Mouse (Mus musculus) thymus, postnatal 14 days (tissue): ENCODE data around the gene Tpcn1.

Experiments used
- DNase-seq: peaks from one replicate; pipeline ENCODE4 v3.0.0; 2021

Tpcn1 gene

DNA sequence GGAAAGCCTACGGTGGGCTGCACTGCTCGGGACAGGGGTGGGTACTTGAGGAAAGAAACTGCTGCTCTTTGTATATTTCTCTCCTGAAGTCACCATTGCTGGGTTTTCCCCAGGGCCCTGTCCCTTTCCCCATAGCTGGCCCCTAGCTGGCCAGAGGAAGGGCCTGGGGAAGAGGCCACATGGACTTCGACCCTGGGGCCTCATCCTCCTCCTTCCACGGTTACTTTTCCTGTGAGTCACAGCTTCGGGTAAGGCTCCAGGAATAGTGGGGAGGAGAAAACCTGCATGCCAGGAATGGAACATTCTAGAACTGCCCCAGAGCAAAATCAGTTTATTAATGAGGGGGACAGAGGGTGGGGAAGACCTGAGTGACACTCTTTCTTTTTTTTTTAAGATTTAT lies 38.3 kb downstream of the Tpcn1 start:
- DNase-seq, result no peak

DNA sequence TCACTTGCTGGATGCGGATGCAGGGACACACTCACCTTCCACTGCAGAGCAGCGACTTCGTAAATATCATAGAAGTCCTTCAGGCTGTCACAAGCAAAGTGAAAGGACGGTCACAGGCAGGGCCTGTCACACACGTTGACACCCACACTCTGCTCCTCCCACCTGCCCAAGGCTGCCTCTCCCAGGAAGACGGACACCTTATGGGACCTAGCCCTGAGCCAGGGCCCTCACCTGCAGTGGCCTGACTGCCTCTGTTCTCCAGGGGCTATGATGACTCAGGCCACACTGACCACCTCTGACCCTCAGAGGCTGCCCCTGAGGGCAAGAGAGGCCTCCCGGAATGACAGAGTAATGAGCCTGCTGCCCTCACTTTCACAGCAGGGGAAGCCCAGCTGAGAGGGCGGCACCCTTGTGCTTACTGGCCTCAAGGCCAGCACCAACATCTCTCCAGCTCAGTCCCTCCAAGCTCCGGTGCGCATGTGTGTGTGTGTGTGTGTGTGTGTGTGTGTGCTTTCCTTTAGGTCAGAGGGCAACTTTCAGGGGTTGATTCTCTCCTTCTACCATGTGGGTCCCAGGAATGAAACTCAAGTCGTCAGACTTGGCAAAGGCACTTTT lies 40.1 kb downstream of the Tpcn1 start:
- DNase-seq, result no peak

DNA sequence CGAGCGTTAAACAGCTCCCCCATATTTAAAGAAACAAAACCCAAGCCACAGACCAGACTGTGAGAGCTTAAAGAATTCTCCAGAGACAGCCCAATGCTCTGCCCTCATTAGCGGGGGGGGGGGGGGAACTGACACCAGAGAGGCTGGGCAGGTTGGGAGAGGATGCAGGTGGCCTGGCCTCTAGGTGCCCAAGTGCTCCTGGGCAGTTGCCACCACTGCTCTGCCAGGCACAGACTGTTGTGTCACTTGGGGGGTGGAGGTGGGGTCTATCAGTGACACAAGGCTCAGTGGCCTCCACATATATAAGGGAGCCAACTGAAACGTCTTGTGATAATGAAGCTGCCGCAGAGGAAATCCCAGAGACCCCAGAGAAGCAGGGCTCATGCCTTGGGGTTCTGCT lies 51.8 kb downstream of the Tpcn1 start:
- DNase-seq, result no peak

DNA sequence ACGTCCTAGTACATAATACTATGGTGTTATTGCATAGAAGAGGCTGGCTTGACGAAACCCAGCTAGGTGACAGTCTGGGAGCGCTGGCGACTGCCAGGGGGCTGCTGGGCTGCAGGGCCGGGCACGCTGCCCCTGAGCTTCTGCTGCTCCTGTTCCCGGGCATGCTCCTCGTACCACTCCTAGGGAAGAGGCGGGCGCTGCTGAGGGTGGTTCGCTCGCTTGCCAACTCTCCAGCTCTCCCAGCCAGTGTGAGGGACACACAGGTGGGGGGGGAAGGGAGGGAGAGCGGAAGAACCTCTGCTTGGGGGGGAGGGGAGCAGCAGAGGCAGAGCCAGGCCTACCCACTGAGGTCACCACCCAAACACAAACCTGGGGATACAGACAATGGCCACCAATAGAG lies 52.4 kb downstream of the Tpcn1 start:
- no peak for DNase-seq

DNA sequence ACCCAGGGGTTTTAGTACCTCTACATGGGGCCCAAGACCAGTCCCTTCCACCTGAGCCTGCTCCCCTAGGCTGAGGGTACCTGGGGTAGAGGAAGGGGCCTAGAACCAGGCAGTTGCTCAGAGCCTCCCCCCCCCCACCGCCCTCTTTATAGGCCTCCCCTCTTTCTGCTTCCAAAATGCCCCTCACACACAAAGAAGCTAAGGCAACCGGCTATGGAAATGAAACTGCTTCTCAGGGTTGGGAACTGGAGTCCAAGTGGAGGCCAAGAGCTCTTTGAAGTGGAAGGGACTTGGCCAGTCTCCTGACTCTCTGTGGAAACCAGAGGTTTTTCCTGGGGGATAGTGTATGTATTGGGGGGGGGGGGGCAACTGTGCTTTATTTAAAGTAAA lies 53.8 kb downstream of the Tpcn1 start:
- no peak for DNase-seq

DNA sequence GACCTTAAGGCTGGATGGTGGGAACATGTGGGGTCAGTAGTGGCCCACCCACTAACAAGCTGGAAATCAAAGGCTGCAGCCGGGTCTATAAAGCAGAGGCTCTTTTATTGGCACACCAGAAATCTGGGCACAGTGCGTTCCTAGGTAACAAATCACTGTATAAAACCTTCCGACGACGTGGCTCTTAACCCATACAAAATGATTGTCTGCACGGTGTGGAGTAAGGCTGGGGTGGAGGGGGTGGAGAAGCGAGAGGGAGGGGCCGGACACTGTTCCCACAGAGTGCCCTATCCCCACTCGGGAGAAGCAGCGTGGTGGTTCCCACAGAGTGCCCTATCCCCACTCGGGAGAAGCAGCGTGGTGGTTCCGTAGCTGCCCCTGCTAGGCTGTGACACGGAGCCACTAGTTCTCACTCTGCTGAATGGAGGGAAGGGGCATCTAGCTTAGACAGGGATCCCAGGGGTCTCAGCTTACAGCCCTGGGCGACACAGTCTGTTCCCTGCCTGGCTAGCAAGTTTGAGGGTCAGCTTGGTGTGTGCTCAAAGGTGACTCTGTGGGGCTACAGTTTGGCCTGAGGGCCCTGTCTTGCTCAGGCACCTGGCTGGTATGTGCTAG lies 54.3 kb downstream of the Tpcn1 start:
- no peak for DNase-seq

DNA sequence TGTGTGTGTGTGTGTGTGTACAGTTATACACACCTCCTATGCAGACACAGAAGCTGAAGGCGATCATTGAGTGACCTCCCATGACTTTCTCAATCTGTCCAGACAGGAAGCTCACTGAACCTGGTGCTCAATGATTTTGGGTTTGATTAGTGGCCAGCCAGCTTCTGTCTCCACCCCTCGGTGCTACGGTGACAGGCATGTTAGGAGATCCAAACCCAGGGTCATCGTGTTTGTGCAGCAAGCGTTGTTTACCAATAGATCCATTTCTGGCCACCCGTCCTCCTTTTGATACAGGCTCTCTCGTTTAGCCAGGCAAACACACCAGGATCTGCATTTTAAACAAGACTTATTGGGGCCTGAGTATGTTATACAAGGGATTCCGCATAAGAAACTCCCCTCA lies 56.8 kb downstream of the Tpcn1 start:
- DNase-seq, result no peak

DNA sequence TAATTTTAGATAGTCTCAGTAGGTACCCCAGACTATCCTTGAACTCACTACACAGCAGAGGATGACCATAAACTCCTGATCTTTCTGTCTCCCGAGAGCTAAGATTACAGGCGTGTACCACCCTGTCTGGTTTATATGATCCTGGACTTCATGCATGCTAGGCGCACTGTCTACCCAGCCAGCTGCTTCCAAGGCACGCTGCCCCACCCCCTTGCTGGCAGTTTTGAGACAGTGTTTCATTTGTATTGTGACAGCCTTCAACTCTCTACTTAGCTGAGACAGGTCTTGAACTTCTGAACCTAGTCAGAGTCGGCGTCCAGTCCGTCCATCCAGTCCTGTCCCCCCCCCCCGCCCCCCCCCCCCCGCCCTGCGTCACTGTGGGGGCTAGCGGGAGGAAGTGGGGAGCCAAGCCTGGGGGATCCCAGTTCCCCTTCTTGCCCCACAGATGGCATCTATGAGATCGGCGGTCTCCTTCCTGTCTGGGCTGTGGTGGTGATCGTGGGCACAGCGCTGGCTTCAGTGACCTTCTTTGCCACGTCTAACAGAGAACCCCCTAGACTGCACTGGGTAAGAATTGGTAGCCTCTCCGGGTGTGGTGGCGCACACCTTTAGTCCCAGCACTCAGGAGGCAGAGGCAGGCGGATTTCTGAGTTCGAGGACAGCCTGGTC lies 61.0 kb downstream of the Tpcn1 start:
- DNase-seq, result no peak

DNA sequence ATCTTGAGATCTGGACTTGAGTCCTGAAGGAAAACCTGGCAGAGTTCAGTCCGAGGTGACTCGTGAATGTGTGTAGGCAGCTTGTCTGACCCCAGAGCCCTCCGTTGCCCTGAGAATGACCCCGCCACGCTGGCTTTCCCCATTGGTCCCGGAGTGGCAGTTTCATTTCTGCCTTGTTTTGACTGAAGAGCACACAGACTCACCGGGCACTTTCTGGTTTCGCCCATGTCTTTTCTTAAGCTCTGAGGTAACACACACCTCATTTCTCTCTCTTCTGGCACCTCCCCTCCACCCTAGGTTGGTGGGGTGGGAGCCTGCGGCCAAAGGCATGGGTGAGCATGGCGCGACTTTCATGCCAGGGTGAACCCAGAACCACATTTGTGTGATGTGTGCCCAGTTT lies 62.2 kb downstream of the Tpcn1 start:
- DNase-seq, result no peak

DNA sequence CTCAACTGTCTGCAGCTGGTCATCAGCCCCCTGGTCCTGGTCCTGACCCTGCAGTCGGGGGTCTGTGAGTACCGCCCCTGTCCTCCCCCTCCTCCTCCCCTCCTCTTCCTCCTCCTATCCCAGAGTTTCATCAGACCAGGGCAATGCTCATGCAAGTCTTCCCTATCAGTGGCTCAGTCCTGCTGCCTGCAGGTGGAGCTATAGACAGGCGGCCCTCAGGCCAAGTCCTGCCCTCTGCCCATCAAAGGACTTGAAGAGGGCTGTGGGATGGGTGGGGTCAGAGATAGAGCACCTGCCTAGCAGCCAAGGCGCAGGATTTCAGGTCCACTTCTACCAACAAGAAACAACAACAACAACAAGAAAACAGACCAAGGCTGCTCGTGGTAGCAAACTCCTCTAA lies 62.7 kb downstream of the Tpcn1 start:
- DNase-seq, result no peak

DNA sequence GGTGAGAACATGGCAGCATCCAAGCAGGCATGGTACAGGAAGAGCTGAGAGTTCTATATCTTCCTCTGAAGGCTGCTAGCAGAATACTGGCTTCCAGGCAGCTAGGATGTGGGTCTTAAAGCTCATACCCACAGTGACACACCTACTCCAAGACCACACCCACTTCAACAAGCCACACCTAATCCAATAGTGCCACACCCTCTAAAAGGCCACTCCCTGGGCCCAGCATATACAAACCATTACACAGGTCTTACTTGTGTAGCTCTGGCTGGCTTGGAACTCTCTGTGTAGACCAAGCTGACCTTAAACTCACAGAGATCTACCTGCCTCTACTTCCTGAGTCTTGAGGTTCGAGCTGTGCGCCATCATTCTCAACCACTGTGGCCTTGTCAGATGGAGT lies 63.7 kb downstream of the Tpcn1 start:
- no peak for DNase-seq

DNA sequence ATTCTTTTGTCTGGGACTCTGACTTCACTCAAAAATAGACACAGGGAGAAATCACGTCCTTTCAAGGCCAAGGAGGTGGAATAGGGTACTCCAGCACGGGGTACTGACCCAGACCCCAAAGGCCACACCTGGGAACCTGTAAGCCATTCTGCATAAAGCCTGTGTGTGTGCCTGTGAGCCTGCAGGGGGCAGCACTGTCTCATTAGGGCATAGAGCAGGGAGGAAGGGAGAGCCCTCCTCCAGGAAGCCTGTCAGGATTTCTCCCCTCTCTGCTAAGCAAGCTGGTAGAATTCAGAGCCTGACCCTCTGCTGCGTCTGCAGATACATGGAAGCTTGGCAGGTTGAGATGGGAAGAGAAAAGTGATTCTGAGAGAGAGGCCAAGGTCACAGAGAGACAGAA lies 65.8 kb downstream of the Tpcn1 start:
- DNase-seq, result peak; percentile 62

DNA sequence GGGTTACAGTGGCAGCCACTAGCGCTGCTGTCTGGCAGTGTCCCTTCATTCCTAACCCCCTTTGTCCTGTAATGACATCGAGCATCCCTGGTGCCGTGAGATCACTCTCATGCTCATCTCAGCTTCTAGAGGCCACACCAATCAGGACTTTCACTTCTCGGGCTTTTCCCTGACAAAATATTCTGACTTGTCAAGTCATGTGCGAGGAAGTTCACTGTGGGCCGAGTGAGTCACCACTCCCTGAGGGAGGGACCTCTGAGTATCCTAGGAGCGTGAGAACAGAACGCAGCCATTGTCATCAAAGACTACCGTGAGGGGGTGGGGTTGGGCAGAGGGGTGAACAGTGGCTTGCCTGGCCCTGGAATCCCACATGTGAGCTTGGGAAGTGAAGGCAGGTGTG lies 70.9 kb downstream of the Tpcn1 start:
- DNase-seq, result no peak

DNA sequence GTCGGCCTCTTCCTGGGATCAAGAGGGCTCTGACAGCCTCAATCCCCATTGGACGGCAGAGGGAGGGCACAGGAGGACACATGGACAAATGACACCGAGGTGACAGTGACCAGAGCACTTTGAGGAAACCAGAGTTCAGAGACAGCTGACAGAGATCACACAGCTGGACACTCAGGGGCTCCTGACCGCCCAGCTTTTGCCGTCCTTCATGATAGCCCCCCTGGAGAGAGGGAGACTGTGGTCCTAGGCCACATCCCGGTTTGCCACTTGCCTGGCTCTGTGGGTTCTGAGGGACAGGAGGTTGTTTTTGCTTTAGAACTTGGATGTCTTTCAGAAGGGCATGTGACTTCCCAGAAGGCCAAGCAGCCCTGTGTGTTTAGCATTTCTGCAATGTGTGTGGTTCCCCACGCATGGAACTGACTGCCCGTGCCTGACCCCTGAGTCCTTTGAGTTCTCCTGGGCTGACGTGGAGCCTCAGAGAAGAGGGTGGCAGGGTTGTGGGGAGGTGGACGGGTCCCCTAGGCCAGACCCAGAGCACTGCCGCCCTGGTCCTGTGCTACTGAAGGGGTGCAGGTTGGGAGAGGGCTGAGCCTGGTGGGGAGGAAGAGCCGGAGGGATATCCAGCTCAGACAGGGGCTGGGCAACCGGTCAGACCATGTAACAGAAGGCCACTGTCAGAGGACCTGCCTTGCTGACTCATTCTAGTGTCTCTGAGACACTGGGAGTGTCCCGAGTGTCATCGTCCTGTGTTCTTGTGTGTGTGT lies 72.1 kb downstream of the Tpcn1 start:
- DNase-seq, result no peak

DNA sequence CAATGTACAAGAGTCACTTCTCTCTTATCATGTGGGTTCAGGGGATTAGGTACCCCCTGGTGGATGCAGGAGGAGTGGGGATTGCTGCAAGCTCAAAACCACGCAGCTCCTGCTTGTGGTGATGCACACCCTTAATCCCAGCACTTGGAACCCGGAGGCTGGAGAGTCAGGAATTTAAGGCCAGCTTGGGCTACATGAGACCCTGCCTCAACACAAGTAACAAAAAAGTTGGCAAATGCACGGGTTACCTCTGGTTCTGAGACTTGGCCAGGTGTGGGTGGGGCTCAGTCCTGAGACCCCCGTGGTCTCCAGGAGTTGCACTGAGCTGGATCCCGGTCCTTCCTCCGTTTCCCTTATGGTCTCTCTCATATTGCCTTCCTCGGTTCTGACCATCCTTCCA lies 73.0 kb downstream of the Tpcn1 start:
- no peak for DNase-seq

DNA sequence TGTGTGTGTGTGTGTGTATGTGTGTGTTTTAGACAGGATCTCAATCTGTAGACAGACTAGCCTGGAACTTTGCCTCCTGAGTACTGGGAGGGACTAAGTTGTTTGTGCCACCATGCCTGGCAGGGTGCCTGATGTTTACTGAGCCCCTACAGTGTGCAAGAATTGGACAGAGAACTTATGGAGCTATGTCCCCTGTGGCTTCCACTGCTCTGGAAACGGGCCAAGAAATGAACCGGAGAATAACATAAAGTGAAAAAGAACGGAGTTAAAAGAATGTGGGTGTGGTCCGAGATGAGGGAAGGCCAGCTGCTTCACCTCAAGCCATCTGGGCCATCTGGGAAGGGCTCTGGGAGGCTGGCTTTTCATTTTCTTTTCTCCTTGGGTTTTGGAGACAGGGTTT lies 73.7 kb downstream of the Tpcn1 start:
- no peak for DNase-seq

DNA sequence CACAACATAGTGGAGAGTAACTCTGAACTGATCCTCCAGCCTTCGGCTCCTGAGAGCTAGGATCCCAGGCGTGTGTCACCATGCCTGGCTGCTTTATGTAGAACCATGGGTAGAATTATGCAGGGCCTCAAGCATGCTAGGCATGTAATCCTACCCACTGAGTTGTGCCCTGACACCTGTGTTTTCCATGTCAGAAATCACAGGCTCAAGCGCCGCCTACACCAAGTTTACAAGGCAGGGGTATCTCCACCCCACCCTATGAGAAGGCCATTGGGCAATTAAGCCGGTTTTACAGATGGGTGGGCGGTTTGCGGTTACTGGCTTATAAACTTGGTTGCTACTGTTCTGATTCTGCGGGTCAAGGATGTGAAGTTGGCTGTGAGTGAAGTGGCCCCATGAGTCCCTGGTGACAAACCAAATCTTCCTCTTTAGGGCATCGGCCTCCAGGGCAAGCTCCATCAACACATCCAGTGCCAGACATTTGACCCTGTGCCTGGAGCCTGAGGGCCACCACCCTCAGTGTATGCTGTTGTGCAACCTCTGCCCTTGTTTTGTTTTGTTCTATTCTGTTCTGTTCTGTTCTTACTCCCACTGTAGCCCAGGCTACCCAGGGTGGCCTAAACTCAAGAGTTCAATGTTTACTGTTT lies 74.3 kb downstream of the Tpcn1 start:
- DNase-seq, result no peak

DNA sequence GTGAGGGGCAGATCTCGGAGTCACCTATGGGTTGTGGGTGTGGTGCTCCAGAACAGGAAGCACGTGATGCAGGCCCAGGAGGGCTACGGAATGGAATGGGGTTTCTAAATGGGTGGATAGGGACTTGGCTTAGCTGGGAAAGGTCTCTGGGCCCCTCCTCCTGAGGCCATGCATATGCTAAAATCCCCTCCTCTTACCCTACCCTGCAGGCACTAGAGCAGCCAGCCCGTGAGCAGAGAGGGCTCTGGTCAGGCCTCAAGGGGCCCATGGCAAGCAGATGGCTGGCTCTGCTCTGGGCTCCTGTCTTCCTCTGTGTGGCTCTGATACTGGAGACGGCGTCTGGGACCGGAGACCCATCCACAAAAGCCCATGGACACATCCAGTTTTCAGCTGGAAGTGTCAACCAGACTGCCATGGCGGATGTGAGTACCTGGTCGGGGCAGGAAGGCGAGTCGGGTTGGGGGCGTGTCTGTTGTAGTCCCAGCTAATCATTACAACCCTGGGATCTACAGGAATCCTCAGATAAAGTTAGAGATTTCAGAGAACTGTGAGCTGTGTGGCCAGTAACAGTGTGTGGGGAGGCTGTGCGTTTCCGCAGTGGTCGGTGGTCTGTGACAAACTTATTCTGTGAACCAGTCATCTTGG lies 75.4 kb downstream of the Tpcn1 start:
- DNase-seq, result no peak

DNA sequence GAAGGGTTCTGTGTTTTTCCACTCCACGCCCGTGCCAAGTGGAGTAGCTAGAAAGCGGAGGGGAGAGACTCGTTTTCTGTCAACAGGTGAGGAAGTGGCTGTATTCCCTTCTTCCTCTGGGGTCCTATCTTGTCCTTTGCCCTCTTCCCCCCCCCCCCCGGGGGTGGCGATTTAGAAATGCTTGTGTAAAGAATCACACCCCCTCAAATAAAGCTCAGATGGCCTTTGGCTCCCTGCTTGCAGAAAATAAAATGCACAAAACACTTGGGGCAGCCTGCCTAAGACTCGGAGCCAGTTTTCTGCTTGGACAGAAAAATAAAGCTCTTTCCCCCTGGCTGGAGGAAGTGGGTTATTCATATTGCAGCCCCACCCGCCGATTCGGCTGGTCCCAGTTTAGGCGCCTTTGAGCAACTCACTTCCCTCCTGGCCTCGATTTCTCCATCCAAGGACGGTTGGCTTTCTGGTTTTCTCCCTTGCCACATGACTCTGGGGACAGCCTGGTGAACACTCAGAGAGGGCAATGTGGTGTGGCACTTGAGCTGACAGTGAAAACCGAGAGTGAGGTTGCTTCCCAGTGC lies 76.7 kb downstream of the Tpcn1 start:
- no peak for DNase-seq

DNA sequence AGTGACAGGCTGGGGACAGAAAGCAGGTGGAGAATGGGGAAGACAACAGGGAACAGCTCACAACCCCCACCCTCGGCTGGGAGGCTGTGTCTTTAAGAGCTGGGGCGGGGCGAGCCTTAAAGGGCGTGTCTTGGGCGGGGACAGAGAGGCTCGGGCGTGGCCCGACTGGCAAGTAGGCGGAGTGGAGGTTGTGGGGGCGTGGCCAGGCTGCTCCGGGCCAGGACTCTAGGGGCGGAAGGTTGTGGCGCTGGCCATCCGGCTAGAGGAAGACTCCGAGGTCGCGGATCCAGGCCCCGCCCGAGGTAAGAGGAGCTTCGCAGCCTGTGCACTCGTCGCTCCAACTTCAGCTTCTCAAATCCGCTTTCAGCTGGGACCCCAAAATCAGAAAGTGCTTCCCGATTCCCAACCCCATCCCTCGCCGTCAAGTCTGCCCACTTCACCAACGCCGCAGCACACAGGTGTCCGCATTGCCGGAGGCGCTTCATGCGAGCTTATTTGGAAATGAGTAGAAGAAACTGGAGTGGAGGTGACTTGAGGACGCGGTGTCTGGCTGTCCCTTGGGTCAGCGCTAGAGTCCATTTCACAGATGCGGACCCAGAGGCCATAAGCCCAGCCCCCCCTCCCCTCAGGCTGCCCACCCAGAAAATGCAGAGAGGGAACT lies 77.4 kb downstream of the Tpcn1 start, which contains the start of gene Slc8b1:
Gene Slc8b1, plus strand, starts transcription at position 187 of the 661 bp plus-strand sequence.
- peak; percentile 95 for DNase-seq

DNA sequence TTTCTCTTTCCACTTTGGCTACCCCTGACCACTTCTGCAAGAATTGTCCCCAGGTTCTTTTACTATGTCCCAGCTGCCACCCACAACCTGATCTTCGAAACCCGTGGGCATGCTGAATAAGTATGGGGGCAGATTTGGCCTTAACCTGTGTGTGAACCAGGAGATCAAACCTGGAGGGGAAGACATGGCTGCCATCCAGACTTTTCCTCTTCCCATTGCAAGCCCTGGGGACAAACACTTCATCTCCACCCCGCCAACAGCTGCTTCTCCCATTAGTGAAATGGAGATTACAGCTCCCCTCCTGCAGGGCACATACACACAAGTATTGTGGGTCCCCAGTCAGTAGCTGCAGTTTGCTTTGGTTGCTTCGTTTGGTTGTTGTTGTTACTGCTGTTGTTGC lies 81.2 kb downstream of the Tpcn1 start:
- no peak for DNase-seq

DNA sequence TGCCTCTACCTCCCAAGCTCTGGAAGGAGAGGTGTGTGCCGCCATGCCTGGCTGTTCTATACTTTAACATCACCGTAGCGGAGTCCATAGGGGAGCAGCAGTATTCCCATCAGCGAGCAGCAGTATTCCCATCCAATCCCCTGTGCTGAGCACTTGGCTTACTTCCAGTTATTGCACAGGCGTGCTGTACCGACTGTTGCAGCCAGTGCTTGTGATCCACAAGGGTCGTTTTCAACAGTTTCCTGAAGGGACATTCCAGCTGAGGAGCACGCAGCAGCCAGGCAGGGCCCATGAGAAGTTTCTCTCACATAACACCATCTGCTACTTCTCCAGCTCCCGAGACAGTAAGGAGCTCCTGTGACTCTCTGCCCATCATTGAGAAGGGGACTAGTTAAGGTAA lies 82.0 kb downstream of the Tpcn1 start:
- DNase-seq, result no peak
